Mouse (Mus musculus) thymus, postnatal 36 days (tissue): ENCODE results near the gene Adgrl3.

ENCODE experiments used
- DNase-seq, 2 experiments: peaks; one replicate each; pipeline ENCODE4 v3.0.0; 2022; ENCODE audit warnings: mixed read lengths in 2 of 2

The Adgrl3 gene

GRCm38 (mm10) chr5:81269689-81270088 is 249.8 kb downstream of the Adgrl3 start:
- no peak for DNase-seq

- no peak for DNase-seq
These were observed 255.6 kb downstream of the Adgrl3 start for GRCm38 (mm10) chr5:81275346-81276047.

- DNase-seq = no peak
These were observed 259.3 kb downstream of the Adgrl3 start for GRCm38 (mm10) chr5:81279246-81279645.

GRCm38 (mm10) chr5:81285643-81286042 is 265.7 kb downstream of the Adgrl3 start:
- no peak for DNase-seq

GRCm38 (mm10) chr5:81301874-81302273 is 281.9 kb downstream of the Adgrl3 start:
- no peak for DNase-seq

- no peak for DNase-seq
These were observed 297.6 kb downstream of the Adgrl3 start for GRCm38 (mm10) chr5:81317406-81318112.

GRCm38 (mm10) chr5:81321276-81321934 is 301.5 kb downstream of the Adgrl3 start:
- DNase-seq = no peak

GRCm38 (mm10) chr5:81322064-81322463 is 302.1 kb downstream of the Adgrl3 start:
- no peak for DNase-seq

GRCm38 (mm10) chr5:81326916-81327315 is 307.0 kb downstream of the Adgrl3 start:
- no peak for DNase-seq

GRCm38 (mm10) chr5:81327392-81327791 is 307.5 kb downstream of the Adgrl3 start:
- no peak for DNase-seq

- peak in 1 of 2 experiments; percentile 4 for DNase-seq
These were observed 309.6 kb downstream of the Adgrl3 start for GRCm38 (mm10) chr5:81329571-81329971.

- no peak for DNase-seq
These were observed 324.4 kb downstream of the Adgrl3 start for GRCm38 (mm10) chr5:81344330-81344729.

- DNase-seq = no peak
These were observed 325.1 kb downstream of the Adgrl3 start for GRCm38 (mm10) chr5:81345096-81345435.

GRCm38 (mm10) chr5:81345436-81346131 is 325.6 kb downstream of the Adgrl3 start:
- DNase-seq = no peak

- no peak for DNase-seq
These were observed 327.6 kb downstream of the Adgrl3 start for GRCm38 (mm10) chr5:81347571-81347970.

- no peak for DNase-seq
These were observed 339.6 kb downstream of the Adgrl3 start for GRCm38 (mm10) chr5:81359560-81359959.

- DNase-seq = no peak
These were observed 344.3 kb downstream of the Adgrl3 start for GRCm38 (mm10) chr5:81364198-81364643.

GRCm38 (mm10) chr5:81365250-81365649 is 345.3 kb downstream of the Adgrl3 start:
- DNase-seq = no peak

GRCm38 (mm10) chr5:81370126-81370850 is 350.4 kb downstream of the Adgrl3 start:
- DNase-seq = no peak

GRCm38 (mm10) chr5:81375992-81376391 is 356.1 kb downstream of the Adgrl3 start:
- DNase-seq = no peak

- DNase-seq = no peak
These were observed 385.7 kb downstream of the Adgrl3 start for GRCm38 (mm10) chr5:81405582-81406143.

GRCm38 (mm10) chr5:81417326-81417725 is 397.4 kb downstream of the Adgrl3 start:
- no peak for DNase-seq
